Mouse (Mus musculus) monocyte, adult 59 days (primary cell): Measurements from ENCODE around the gene Serp2. TPM values are rescaled to one million over a fixed set of nuclear protein-coding genes. Genes with fewer than 3 reads are reported as not detected.

Source experiments
- total RNA-seq, 2 experiments: library from RNA; stranded (reverse); gene quantifications; one replicate each; pipeline ENCODE4 v1.2.4; 2023

Serp2 gene
- not detected for total RNA-seq

DNA sequence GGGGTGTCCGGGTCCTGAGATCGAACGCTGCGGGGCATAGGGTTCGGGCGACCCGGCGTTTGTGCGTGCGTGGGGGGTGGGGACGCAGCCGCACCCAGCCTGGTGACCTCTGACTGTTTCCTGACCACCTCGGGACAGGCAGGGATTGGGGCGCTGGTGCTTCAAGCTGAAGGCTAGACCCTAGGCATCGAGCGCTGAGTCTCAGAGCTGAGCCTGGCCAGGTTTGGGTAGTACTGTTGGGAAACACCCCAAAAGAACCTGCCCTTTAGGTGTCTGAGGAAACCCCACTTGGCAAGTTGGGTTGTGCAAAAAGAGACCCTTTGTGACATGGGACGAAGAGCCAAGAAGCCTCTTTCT, at the start of gene Serp2:
Serp2 (minus strand) TSS at position 38 of the 357 bp plus-strand sequence.

Other genes with a start within 250 kb of the Serp2 start
- 10 to 100 TPM; 47.3 to 60.0 TPM for gene Tsc22d1, start 141.9 kb downstream of the Serp2 start, total RNA-seq